Mouse (Mus musculus) heart, adult 18-20 months (tissue): ENCODE measurements around the gene Frs2. TPM values are rescaled to one million over a fixed set of nuclear protein-coding genes. Genes with fewer than 3 reads are reported as not detected.
"Not testable (repeated sequence)": the region's sequence is repeated elsewhere in the genome, so short reads cannot be mapped to it uniquely, and the experiment has no call there.

Experiments used
- DNase-seq, 2 experiments: peaks; one replicate each; pipeline ENCODE4 v3.0.0; 2021 to 2022; ENCODE audit warnings: mixed read lengths in 1 of 2
- total RNA-seq, 2 experiments: library from RNA; stranded (reverse); gene quantifications; 2 replicates each; pipeline ENCODE4 v1.2.3; 2021

The Frs2 gene
- total RNA-seq, 2 experiments from 2014 or later = 15.3 to 16.4 TPM

GRCm38 (mm10) chr10:117147463-117148360 lies 622 bp downstream of the Frs2 start:
- peak; percentile 35 to 58 for DNase-seq

GRCm38 (mm10) chr10:117146421-117146820 lies 1.9 kb downstream of the Frs2 start:
- no peak for DNase-seq

GRCm38 (mm10) chr10:117145546-117146265 lies 2.6 kb downstream of the Frs2 start:
- DNase-seq = peak in 1 of 2 experiments; percentile 42

GRCm38 (mm10) chr10:117144628-117145027 lies 3.7 kb downstream of the Frs2 start:
- no peak for DNase-seq

GRCm38 (mm10) chr10:117144071-117144470 lies 4.3 kb downstream of the Frs2 start:
- DNase-seq = no peak

GRCm38 (mm10) chr10:117143311-117143710 lies 5.0 kb downstream of the Frs2 start:
- no peak for DNase-seq

GRCm38 (mm10) chr10:117141939-117142552 lies 6.3 kb downstream of the Frs2 start:
- no peak for DNase-seq

- DNase-seq = not testable (repeated sequence)
These were observed 16.8 kb downstream of the Frs2 start for GRCm38 (mm10) chr10:117131506-117131905.

- peak; percentile 66 to 77 for DNase-seq
These were observed 18.3 kb downstream of the Frs2 start for GRCm38 (mm10) chr10:117130037-117130436.

- no peak for DNase-seq
These were observed 19.6 kb downstream of the Frs2 start for GRCm38 (mm10) chr10:117128693-117129092.

- no peak for DNase-seq
These were observed 20.9 kb downstream of the Frs2 start for GRCm38 (mm10) chr10:117127480-117127879.

- DNase-seq = no peak
These were observed 21.6 kb downstream of the Frs2 start for GRCm38 (mm10) chr10:117126719-117127118.

GRCm38 (mm10) chr10:117126233-117126632 lies 22.1 kb downstream of the Frs2 start:
- no peak for DNase-seq

GRCm38 (mm10) chr10:117121448-117121847 lies 26.9 kb downstream of the Frs2 start:
- no peak for DNase-seq

- no peak for DNase-seq
These were observed 28.2 kb downstream of the Frs2 start for GRCm38 (mm10) chr10:117120051-117120666.

- DNase-seq = peak in 1 of 2 experiments; percentile 25
These were observed 28.8 kb downstream of the Frs2 start for GRCm38 (mm10) chr10:117119531-117119930.

- DNase-seq = peak in 1 of 2 experiments; percentile 29
These were observed 29.9 kb downstream of the Frs2 start for GRCm38 (mm10) chr10:117118421-117118831.

GRCm38 (mm10) chr10:117115652-117116051 lies 32.7 kb downstream of the Frs2 start:
- DNase-seq = no peak

GRCm38 (mm10) chr10:117112545-117112944 lies 35.8 kb downstream of the Frs2 start:
- no peak for DNase-seq

- DNase-seq = peak in 1 of 2 experiments; percentile 39
These were observed 36.9 kb downstream of the Frs2 start for GRCm38 (mm10) chr10:117111455-117111854.

GRCm38 (mm10) chr10:117110271-117110670 lies 38.1 kb downstream of the Frs2 start:
- DNase-seq = no peak

- no peak for DNase-seq
These were observed 41.6 kb downstream of the Frs2 start for GRCm38 (mm10) chr10:117106686-117107085.
